Mouse (Mus musculus) MEL (cell line): ENCODE measurements around the gene Aldh16a1. TPM values are rescaled to one million over a fixed set of nuclear protein-coding genes. Genes with fewer than 3 reads are reported as not detected.

Experiments used
- DNase-seq: peaks from one replicate; pipeline ENCODE4 v3.0.0; 2011; ENCODE audit warnings: low read depth, low spot score
- H3K27ac ChIP-seq: 2 replicates; pipeline ENCODE4 v1.5.1; 2012; ENCODE audit warnings: low read depth, mild to moderate bottlenecking, control low read depth, low read length, moderate library complexity; ENCODE audit not compliant: control insufficient read depth
- H3K27me3 ChIP-seq, 2 experiments: fragments of 150-350 bp in 1 of 2; sonication (generic) in 1 of 2; 2 replicates each; pipeline ENCODE4 v1.6.1; 2012; ENCODE audit warnings: low read length in 2 of 2, mild to moderate bottlenecking in 2 of 2, improper control_type of control experiment in 1 of 2, moderate library complexity in 1 of 2; ENCODE audit not compliant: insufficient read depth in 2 of 2, control insufficient read depth in 1 of 2
- H3K36me3 ChIP-seq, 2 experiments: 2 replicates each; pipeline ENCODE4 v1.6.1; 2012 to 2014; ENCODE audit warnings: low read length in 2 of 2, improper control_type of control experiment in 1 of 2, inconsistent platforms in 1 of 2, mild to moderate bottlenecking in 1 of 2; ENCODE audit not compliant: insufficient read depth in 2 of 2, control insufficient read depth in 1 of 2
- H3K4me1 ChIP-seq, 2 experiments: fragments of 150-350 bp in 1 of 2; sonication (generic) in 1 of 2; 2 replicates each; pipeline ENCODE4 v1.6.1; 2012; ENCODE audit warnings: low read length in 2 of 2, improper control_type of control experiment in 1 of 2, mild to moderate bottlenecking in 1 of 2; ENCODE audit not compliant: insufficient read depth in 2 of 2, control insufficient read depth in 1 of 2
- H3K4me3 ChIP-seq, 2 experiments: fragments of 150-350 bp in 1 of 2; sonication (generic) in 1 of 2; 2 replicates each; pipeline ENCODE4 v1.5.1; 2012; ENCODE audit warnings: low read depth in 2 of 2, low read length in 2 of 2, mild to moderate bottlenecking in 2 of 2, moderate library complexity in 2 of 2, control low read depth in 1 of 2, improper control_type of control experiment in 1 of 2; ENCODE audit not compliant: control insufficient read depth in 1 of 2, insufficient read depth in 1 of 2
- H3K79me2 ChIP-seq: 2 replicates; pipeline ENCODE4 v1.6.1; 2012; ENCODE audit warnings: mild to moderate bottlenecking, low read length, moderate library complexity; ENCODE audit not compliant: control insufficient read depth, poor library complexity, insufficient read depth
- H3K9ac ChIP-seq: 2 replicates; pipeline ENCODE4 v1.6.1; 2012; ENCODE audit warnings: low read depth, mild to moderate bottlenecking, control low read depth, low read length, moderate library complexity; ENCODE audit not compliant: control insufficient read depth, poor library complexity, severe bottlenecking
- H3K9me3 ChIP-seq: fragments of 150-350 bp; sonication (generic); replicated peaks from 2 replicates; pipeline ENCODE4 v1.6.1; 2012; ENCODE audit warnings: mild to moderate bottlenecking, low read length, improper control_type of control experiment, moderate library complexity; ENCODE audit not compliant: insufficient read depth
- BHLHE40 ChIP-seq: IDR thresholded peaks from 2 replicates; pipeline ENCODE4 v1.6.1; 2012; ENCODE audit warnings: low read depth, mild to moderate bottlenecking, inconsistent platforms, low read length, improper control_type of control experiment, borderline replicate concordance
- CHD1 ChIP-seq: IDR thresholded peaks from 2 replicates; pipeline ENCODE4 v1.6.1; 2012; ENCODE audit warnings: low read depth, mild to moderate bottlenecking, inconsistent platforms, low read length, improper control_type of control experiment
- CHD2 ChIP-seq: IDR thresholded peaks from 2 replicates; pipeline ENCODE4 v1.6.1; 2011; ENCODE audit warnings: low read length, improper control_type of control experiment
- CTCF ChIP-seq, 3 experiments: IDR thresholded peaks in 2 of 3; conservative IDR thresholded peaks in 1 of 3; 2 replicates each; pipeline ENCODE4 v1.5.1; 2011 to 2012; ENCODE audit warnings: low read length in 3 of 3, low read depth in 2 of 3, mild to moderate bottlenecking in 2 of 3, improper control_type of control experiment in 1 of 3, inconsistent platforms in 1 of 3, mixed read lengths in 1 of 3, moderate library complexity in 1 of 3; ENCODE audit not compliant: control insufficient read depth in 1 of 3, insufficient read depth in 1 of 3, poor library complexity in 1 of 3, severe bottlenecking in 1 of 3
- E2F4 ChIP-seq: IDR thresholded peaks from 2 replicates; pipeline ENCODE4 v1.6.1; 2011; ENCODE audit warnings: low read depth, low read length, improper control_type of control experiment, borderline replicate concordance
- ELF1 ChIP-seq: IDR thresholded peaks from 2 replicates; pipeline ENCODE4 v1.6.1; 2014; ENCODE audit warnings: low read depth, mild to moderate bottlenecking, inconsistent platforms, low read length, improper control_type of control experiment, moderate library complexity
- EP300 ChIP-seq, 2 experiments: IDR thresholded peaks; 2 replicates each; pipeline ENCODE4 v1.6.1; 2011; ENCODE audit warnings: improper control_type of control experiment in 2 of 2, low read length in 2 of 2, low read depth in 1 of 2, mild to moderate bottlenecking in 1 of 2
- ETS1 ChIP-seq: IDR thresholded peaks from 2 replicates; pipeline ENCODE4 v1.6.1; 2012; ENCODE audit warnings: low read depth, mild to moderate bottlenecking, inconsistent platforms, low read length, improper control_type of control experiment, moderate library complexity
- GABPA ChIP-seq: IDR thresholded peaks from 2 replicates; pipeline ENCODE4 v1.6.1; 2012; ENCODE audit warnings: low read depth, mild to moderate bottlenecking, inconsistent platforms, low read length, improper control_type of control experiment, moderate library complexity
- GATA1 ChIP-seq: IDR thresholded peaks from 2 replicates; pipeline ENCODE4 v1.6.1; 2011; ENCODE audit warnings: low read depth, low read length, improper control_type of control experiment
- HCFC1 ChIP-seq: IDR thresholded peaks from 2 replicates; pipeline ENCODE4 v1.6.1; 2012; ENCODE audit warnings: low read depth, mild to moderate bottlenecking, inconsistent platforms, low read length, improper control_type of control experiment, moderate library complexity
- JUND ChIP-seq: IDR thresholded peaks from 2 replicates; pipeline ENCODE4 v1.6.1; 2011; ENCODE audit warnings: low read depth, mild to moderate bottlenecking, improper control_type of control experiment, low read length
- KAT2A ChIP-seq: conservative IDR thresholded peaks from 2 replicates; pipeline ENCODE4 v1.6.1; 2012; ENCODE audit warnings: low read depth, low read length, improper control_type of control experiment, inconsistent platforms
- MAFK ChIP-seq: IDR thresholded peaks from 2 replicates; pipeline ENCODE4 v1.6.1; 2011; ENCODE audit warnings: low read depth, mild to moderate bottlenecking, low read length, improper control_type of control experiment, borderline replicate concordance
- MAX ChIP-seq: IDR thresholded peaks from 2 replicates; pipeline ENCODE4 v1.6.1; 2011; ENCODE audit warnings: low read length, improper control_type of control experiment
- MAZ ChIP-seq: IDR thresholded peaks from 2 replicates; pipeline ENCODE4 v1.6.1; 2012; ENCODE audit warnings: low read depth, mild to moderate bottlenecking, inconsistent platforms, low read length, improper control_type of control experiment
- MEF2A ChIP-seq: IDR thresholded peaks from 2 replicates; pipeline ENCODE4 v1.6.1; 2014; ENCODE audit warnings: low read depth, mild to moderate bottlenecking, inconsistent platforms, low read length, improper control_type of control experiment; ENCODE audit not compliant: poor library complexity, insufficient replicate concordance, severe bottlenecking; ENCODE audit errors: extremely low read depth
- MXI1 ChIP-seq: IDR thresholded peaks from 2 replicates; pipeline ENCODE4 v1.6.1; 2011; ENCODE audit warnings: mild to moderate bottlenecking, low read depth, low read length, improper control_type of control experiment
- MYB ChIP-seq: IDR thresholded peaks from 2 replicates; pipeline ENCODE4 v1.6.1; 2011; ENCODE audit warnings: mild to moderate bottlenecking, low read depth, low read length, improper control_type of control experiment
- MYC ChIP-seq: IDR thresholded peaks from 2 replicates; pipeline ENCODE4 v1.6.1; 2011; ENCODE audit warnings: low read depth, mild to moderate bottlenecking, low read length, improper control_type of control experiment, moderate library complexity
- NELFE ChIP-seq: IDR thresholded peaks from 2 replicates; pipeline ENCODE4 v1.6.1; 2011; ENCODE audit warnings: low read depth, low read length, improper control_type of control experiment
- NRF1 ChIP-seq: IDR thresholded peaks from 2 replicates; pipeline ENCODE4 v1.6.1; 2014; ENCODE audit warnings: low read depth, mild to moderate bottlenecking, inconsistent platforms, low read length, improper control_type of control experiment, moderate library complexity; ENCODE audit not compliant: poor library complexity, insufficient read depth, severe bottlenecking
- POLR2AphosphoS2 ChIP-seq: IDR thresholded peaks from 2 replicates; pipeline ENCODE4 v1.6.1; 2011; ENCODE audit warnings: low read length, improper control_type of control experiment
- POLR2AphosphoS5 ChIP-seq: IDR thresholded peaks from 2 replicates; pipeline ENCODE4 v1.6.1; 2012; ENCODE audit warnings: low read depth, borderline replicate concordance, mild to moderate bottlenecking, inconsistent platforms, low read length, moderate library complexity, mixed read lengths
- RAD21 ChIP-seq: IDR thresholded peaks from 2 replicates; pipeline ENCODE4 v1.6.1; 2011; ENCODE audit warnings: mild to moderate bottlenecking, low read depth, low read length, improper control_type of control experiment
- RCOR1 ChIP-seq: IDR thresholded peaks from 2 replicates; pipeline ENCODE4 v1.6.1; 2012; ENCODE audit warnings: low read depth, mild to moderate bottlenecking, inconsistent platforms, low read length, improper control_type of control experiment
- SMC3 ChIP-seq: IDR thresholded peaks from 2 replicates; pipeline ENCODE4 v1.6.1; 2011; ENCODE audit warnings: low read depth, low read length, improper control_type of control experiment
- TAL1 ChIP-seq: IDR thresholded peaks from 2 replicates; pipeline ENCODE4 v1.6.1; 2012; ENCODE audit warnings: mild to moderate bottlenecking, inconsistent platforms, low read length, moderate library complexity, mixed read lengths
- TBP ChIP-seq: IDR thresholded peaks from 2 replicates; pipeline ENCODE4 v1.8.0; 2011; ENCODE audit warnings: low read depth, low read length, improper control_type of control experiment
- TCF12 ChIP-seq: IDR thresholded peaks from 2 replicates; pipeline ENCODE4 v1.6.1; 2014; ENCODE audit warnings: low read depth, mild to moderate bottlenecking, inconsistent platforms, low read length, improper control_type of control experiment, moderate library complexity
- UBTF ChIP-seq: IDR thresholded peaks from 2 replicates; pipeline ENCODE4 v1.6.1; 2012; ENCODE audit warnings: low read depth, mild to moderate bottlenecking, inconsistent platforms, low read length, improper control_type of control experiment, moderate library complexity, borderline replicate concordance; ENCODE audit not compliant: insufficient read depth
- USF1 ChIP-seq: IDR thresholded peaks from 2 replicates; pipeline ENCODE4 v1.6.1; 2014; ENCODE audit warnings: low read depth, mild to moderate bottlenecking, inconsistent platforms, low read length, improper control_type of control experiment, moderate library complexity
- USF2 ChIP-seq, 2 experiments: IDR thresholded peaks; 2 replicates each; pipeline ENCODE4 v1.6.1; 2011 to 2012; ENCODE audit warnings: improper control_type of control experiment in 2 of 2, low read length in 2 of 2, borderline replicate concordance in 1 of 2, inconsistent platforms in 1 of 2, low read depth in 1 of 2, mild to moderate bottlenecking in 1 of 2; ENCODE audit not compliant: insufficient read depth in 1 of 2
- ZC3H11A ChIP-seq: IDR thresholded peaks from 2 replicates; pipeline ENCODE4 v1.6.1; 2012; ENCODE audit warnings: low read depth, mild to moderate bottlenecking, inconsistent platforms, low read length, improper control_type of control experiment
- ZKSCAN1 ChIP-seq: IDR thresholded peaks from 2 replicates; pipeline ENCODE4 v1.6.1; 2012; ENCODE audit warnings: low read depth, mild to moderate bottlenecking, inconsistent platforms, low read length, improper control_type of control experiment, moderate library complexity
- ZNF384 ChIP-seq: IDR thresholded peaks from 2 replicates; pipeline ENCODE4 v1.6.1; 2012; ENCODE audit warnings: low read depth, mild to moderate bottlenecking, inconsistent platforms, low read length, improper control_type of control experiment
- polyA plus RNA-seq, 2 experiments: library from polyadenylated mRNA; stranded (reverse) in 1 of 2; unstranded in 1 of 2; fragments of >175 nt in 1 of 2; fragments of >200 nt in 1 of 2; gene quantifications; 2 replicates each; pipeline versions ENCODE4 v1.2.1 to v1.2.4; 2012; ENCODE audit warnings: low replicate concordance in 2 of 2, low read depth in 1 of 2; ENCODE audit not compliant: insufficient read length in 2 of 2, insufficient read depth in 1 of 2, missing spikeins in 1 of 2
- total RNA-seq: library from RNA; depleted of rRNA; stranded (reverse); fragments of 300-350 nt; gene quantifications from 2 replicates; pipeline ENCODE4 v1.2.3, GENCODE M21; 2012

The Aldh16a1 gene
- total and polyA plus RNA-seq, 3 experiments: 33.9 to 61.6 TPM; not detected in 1

DNA sequence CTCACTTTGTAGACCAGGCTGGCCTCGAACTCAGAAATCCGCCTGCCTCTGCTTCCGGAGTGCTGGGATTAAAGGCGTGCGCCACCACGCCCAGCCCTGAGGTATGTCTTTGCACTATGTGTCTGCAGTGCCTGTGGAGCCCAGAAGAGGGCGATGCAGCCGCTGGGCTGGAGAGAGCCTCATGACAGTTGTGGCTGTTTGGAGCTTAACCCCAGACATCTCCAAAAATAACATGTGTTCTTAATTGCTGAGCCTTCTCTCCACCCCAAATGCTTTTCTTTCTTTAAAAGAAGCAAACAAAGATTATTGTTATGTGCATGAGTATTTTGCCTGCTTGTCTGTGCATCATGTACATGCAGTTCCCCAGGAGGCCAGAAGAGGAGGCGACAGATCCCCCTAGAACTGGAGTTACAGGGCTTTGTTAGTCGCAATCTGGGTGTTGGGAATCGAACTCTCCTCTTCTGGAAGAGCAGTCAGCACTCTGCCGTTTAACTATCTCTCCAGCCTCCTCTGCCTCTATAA lies 670 bp upstream of the Aldh16a1 start:
- Histone ChIP-seq H3K9me3 (no peaks in the 10 kb centered on the region), H3K4me1 (peaks cover 4 to 12% of the 10 kb centered on the region in 2 experiments; a peak in 3 of 4 replicates), H3K27ac (peak overlapping the region; percentile 85), H3K36me3 (peaks cover 0 to 7% of the 10 kb centered on the region in 2 experiments; a peak in 2 of 4 replicates), H3K27me3 (no peaks in the 10 kb centered on the region), H3K79me2 (peaks cover 7% of the 10 kb centered on the region; the same call in 1 of the 2 replicates), H3K4me3 (peak overlapping the region; percentile 69 to 85), H3K9ac (peak overlapping the region; percentile 63)
- DNase-seq: peak; percentile 89
- TF ChIP-seq MAFK (no peak), ZKSCAN1 (no peak), ZNF384 (no peak), ZC3H11A (0 out of 2 replicates have a peak, but pooled peaks have one; percentile 7), MEF2A (no peak), SMC3 (peak; percentile 31; the same call in 1 of the 2 replicates), TBP (no peak; the same call in 1 of the 2 replicates), USF1 (no peak), MYB (peak; percentile 58; the same call in 1 of the 2 replicates), ELF1 (peak; percentile 57; the same call in 1 of the 2 replicates), NRF1 (no peak), HCFC1 (no peak; the same call in none of the 2 replicates), ETS1 (peak; percentile 29; the same call in 1 of the 2 replicates), BHLHE40 (no peak), UBTF (no peak), CHD1 (no peak), TCF12 (0 out of 2 replicates have a peak, but pooled peaks have one; percentile 18), RAD21 (no peak; the same call in none of the 2 replicates), EP300 (IDR thresholded peaks at IDR 0.05; ENCODE audit: low read depth in 1 of 2, low read length in 2 of 2) (0 out of 4 replicates have a peak, but pooled peaks of 1 of the 2 experiments have one; percentile 20), CHD2 (no peak), POLR2AphosphoS2 (no peak), RCOR1 (no peak), MXI1 (no peak; the same call in 1 of the 2 replicates), TAL1 (no peak), GABPA (no peak), MYC (peak; percentile 69), JUND (no peak), CTCF (IDR thresholded peaks at IDR 0.05 in 2 of 3, conservative IDR thresholded peaks at IDR 0.05 in 1 of 3; ENCODE audit: control insufficient read depth in 1 of 3, insufficient read depth in 1 of 3, low read depth in 2 of 3, low read length in 3 of 3, poor library complexity in 1 of 3, severe bottlenecking in 1 of 3) (peak; percentile 66 to 77 (median 68)), POLR2AphosphoS5 (no peak), MAZ (no peak), KAT2A (no peak), USF2 (IDR thresholded peaks at IDR 0.05; ENCODE audit: borderline replicate concordance in 1 of 2, insufficient read depth in 1 of 2, low read depth in 1 of 2, low read length in 2 of 2) (no peak), NELFE (no peak), E2F4 (no peak), MAX (peak; percentile 62; the same call in 1 of the 2 replicates), GATA1 (no peak)
